Comparison of ENCODE assay signal across 21 mouse cellular contexts in genomic region chr5:38538508-38538907, GRCm38 (mm10). TPM values are rescaled to one million over a fixed set of nuclear protein-coding genes. Genes with fewer than 3 reads are reported as not detected.
DNase-seq lines count a peak whose midpoint lies in the region; ATAC-seq and TF ChIP-seq lines count a peak whose summit lies in the region.
"Had no signal": no experiment of that assay in that cellular context is flagged by ENCODE, and none has a peak within 500 bp of the region (broad histone marks: within the 10 kb centered on the region; RNA-seq: fewer than 3 reads in every experiment).

No protein-coding gene starts in this region.

- WGBS in forebrain, embryonic 13.5 days = 76% methylated on average over 8 of the region's 8 CpGs
- WGBS in forebrain, embryonic 10.5 days = 91% methylated on average over 8 of the region's 8 CpGs
- 64% methylated on average over 8 of the region's 8 CpGs for WGBS in hindbrain, embryonic 14.5 days
- 90% methylated on average over 8 of the region's 8 CpGs for WGBS in hindbrain, embryonic 10.5 days
- 86% methylated on average over 8 of the region's 8 CpGs for WGBS in midbrain, embryonic 16.5 days
- WGBS in midbrain, embryonic 13.5 days = 84% methylated on average over 8 of the region's 8 CpGs
- 34% methylated on average over 8 of the region's 8 CpGs for WGBS in hindbrain, postnatal 0 days
- 90% methylated on average over 8 of the region's 8 CpGs for WGBS in liver, embryonic 11.5 days

- DNase-seq in forebrain, embryonic 10.5 days (ENCODE audit: extremely low spot score, low spot score) = no peak
- no peak for DNase-seq in hindbrain, embryonic 14.5 days (ENCODE audit: low spot score)
- DNase-seq in hindbrain, embryonic 10.5 days (ENCODE audit: low spot score) = no peak
- peak; percentile 26 for DNase-seq in hindbrain, postnatal 0 days (ENCODE audit: low spot score)
- DNase-seq in liver, embryonic 11.5 days (ENCODE audit: low spot score) = no peak
- DNase-seq: adrenal gland, adult 8-10 months; B cell, adult 2 months; cerebellum, adult 11 months; cerebellum, postnatal 25 days; gastrocnemius, postnatal 10 days; heart, adult 18-20 months; heart, postnatal 14 days; kidney, adult 11 months had no signal

- no peak overlapping the region for H3K27ac ChIP-seq in forebrain, embryonic 13.5 days
- no peak overlapping the region for H3K27ac ChIP-seq in forebrain, embryonic 10.5 days
- H3K27ac ChIP-seq in hindbrain, embryonic 14.5 days = peak overlapping the region; percentile 26; the same call in 1 of the 2 replicates
- no peak overlapping the region for H3K27ac ChIP-seq in hindbrain, embryonic 10.5 days
- no peak overlapping the region for H3K27ac ChIP-seq in midbrain, embryonic 16.5 days (ENCODE audit: low read length)
- H3K27ac ChIP-seq in midbrain, embryonic 13.5 days = no peak overlapping the region
- H3K27ac ChIP-seq in hindbrain, postnatal 0 days = peak overlapping the region; percentile 58; the same call in 1 of the 2 replicates
- no peak overlapping the region for H3K27ac ChIP-seq in liver, embryonic 11.5 days (ENCODE audit: low read depth, low read length)
- H3K27ac ChIP-seq: embryonic facial prominence, embryonic 12.5 days; heart, embryonic 10.5 days; heart, embryonic 15.5 days had no signal

- H3K9me3 ChIP-seq in forebrain, embryonic 13.5 days (replicated peaks) = no peaks in the 10 kb centered on the region
- H3K9me3 ChIP-seq in forebrain, embryonic 10.5 days = no peaks in the 10 kb centered on the region
- no peaks in the 10 kb centered on the region for H3K9me3 ChIP-seq in hindbrain, embryonic 14.5 days (ENCODE audit: control insufficient read depth, low read length)
- H3K9me3 ChIP-seq in hindbrain, embryonic 10.5 days = no peaks in the 10 kb centered on the region
- H3K9me3 ChIP-seq in midbrain, embryonic 16.5 days (replicated peaks; ENCODE audit: control insufficient read depth, low read length, poor library complexity, severe bottlenecking) = no peaks in the 10 kb centered on the region
- no peaks in the 10 kb centered on the region for H3K9me3 ChIP-seq in midbrain, embryonic 13.5 days
- H3K9me3 ChIP-seq in hindbrain, postnatal 0 days (ENCODE audit: low read length) = no peaks in the 10 kb centered on the region
- no peaks in the 10 kb centered on the region for H3K9me3 ChIP-seq in liver, embryonic 11.5 days (ENCODE audit: control insufficient read depth, low read length)
- H3K9me3 ChIP-seq: embryonic facial prominence, embryonic 12.5 days; G1E; heart, embryonic 10.5 days; heart, embryonic 15.5 days had no signal

- H3K4me3 ChIP-seq in forebrain, embryonic 13.5 days = no peak overlapping the region
- no peak overlapping the region for H3K4me3 ChIP-seq in forebrain, embryonic 10.5 days
- no peak overlapping the region for H3K4me3 ChIP-seq in hindbrain, embryonic 14.5 days (replicated peaks; ENCODE audit: low read length)
- H3K4me3 ChIP-seq in hindbrain, embryonic 10.5 days = no peak overlapping the region
- no peak overlapping the region for H3K4me3 ChIP-seq in midbrain, embryonic 16.5 days (ENCODE audit: low read depth, low read length)
- H3K4me3 ChIP-seq in midbrain, embryonic 13.5 days (replicated peaks) = no peak overlapping the region
- H3K4me3 ChIP-seq in hindbrain, postnatal 0 days (ENCODE audit: low read length) = no peak overlapping the region
- no peak overlapping the region for H3K4me3 ChIP-seq in liver, embryonic 11.5 days (ENCODE audit: low read depth, low read length)
- H3K4me3 ChIP-seq: embryonic facial prominence, embryonic 12.5 days; heart, embryonic 10.5 days; heart, embryonic 15.5 days had no signal

- no peaks in the 10 kb centered on the region for H3K27me3 ChIP-seq in forebrain, embryonic 13.5 days
- H3K27me3 ChIP-seq in forebrain, embryonic 10.5 days (ENCODE audit: poor library complexity, severe bottlenecking) = no peaks in the 10 kb centered on the region
- H3K27me3 ChIP-seq in hindbrain, embryonic 14.5 days (ENCODE audit: control insufficient read depth, insufficient read depth, low read length) = no peaks in the 10 kb centered on the region
- H3K27me3 ChIP-seq in hindbrain, embryonic 10.5 days (ENCODE audit: insufficient read depth, poor library complexity, severe bottlenecking) = no peaks in the 10 kb centered on the region
- H3K27me3 ChIP-seq in midbrain, embryonic 16.5 days (ENCODE audit: control insufficient read depth, insufficient read depth, low read depth, low read length) = no peaks in the 10 kb centered on the region
- no peaks in the 10 kb centered on the region for H3K27me3 ChIP-seq in midbrain, embryonic 13.5 days
- no peaks in the 10 kb centered on the region for H3K27me3 ChIP-seq in hindbrain, postnatal 0 days (ENCODE audit: insufficient read depth, low read length)
- H3K27me3 ChIP-seq in liver, embryonic 11.5 days (replicated peaks; ENCODE audit: control insufficient read depth, insufficient read depth, low read length) = no peaks in the 10 kb centered on the region
- H3K27me3 ChIP-seq: embryonic facial prominence, embryonic 12.5 days; heart, embryonic 15.5 days had no signal

- no peak for TF ChIP-seq CTCF in hindbrain, postnatal 0 days (IDR thresholded peaks at IDR 0.05; ENCODE audit: low read depth)

- 0 out of 2 replicates have a peak, but pooled peaks cover 4% of the 10 kb centered on the region for H3K4me1 ChIP-seq in forebrain, embryonic 13.5 days
- H3K4me1 ChIP-seq in forebrain, embryonic 10.5 days = no peaks in the 10 kb centered on the region
- no peaks in the 10 kb centered on the region for H3K4me1 ChIP-seq in hindbrain, embryonic 14.5 days (replicated peaks; ENCODE audit: control insufficient read depth, insufficient read depth, low read length)
- H3K4me1 ChIP-seq in hindbrain, embryonic 10.5 days (replicated peaks) = no peaks in the 10 kb centered on the region
- H3K4me1 ChIP-seq in midbrain, embryonic 16.5 days (ENCODE audit: control insufficient read depth, insufficient read depth, low read length) = no peaks in the 10 kb centered on the region
- H3K4me1 ChIP-seq in midbrain, embryonic 13.5 days (replicated peaks) = no peaks in the 10 kb centered on the region
- H3K4me1 ChIP-seq in hindbrain, postnatal 0 days (ENCODE audit: insufficient read depth, low read length) = no peaks in the 10 kb centered on the region; the same call in 1 of the 2 replicates
- no peaks in the 10 kb centered on the region for H3K4me1 ChIP-seq in liver, embryonic 11.5 days (replicated peaks; ENCODE audit: control insufficient read depth, insufficient read depth, low read length)
- H3K4me1 ChIP-seq: embryonic facial prominence, embryonic 12.5 days had no signal

- ATAC-seq in forebrain, embryonic 13.5 days = 0 out of 2 replicates have a peak, but pooled peaks have one; percentile 48
- peak; percentile 52; the same call in 1 of the 2 replicates for ATAC-seq in hindbrain, embryonic 14.5 days (ENCODE audit: low FRiP score)
- 0 out of 2 replicates have a peak, but pooled peaks have one; percentile 44 for ATAC-seq in midbrain, embryonic 16.5 days
- ATAC-seq in midbrain, embryonic 13.5 days = no peak
- peak; percentile 46; the same call in 1 of the 2 replicates for ATAC-seq in hindbrain, postnatal 0 days
- ATAC-seq in liver, embryonic 11.5 days (replicated peaks; ENCODE audit: low FRiP score) = no peak
- ATAC-seq: CD4-positive, CD25-positive, alpha-beta regulatory T cell, adult 4 months had no signal

- no peak overlapping the region for H3K4me2 ChIP-seq in forebrain, embryonic 13.5 days
- no peak overlapping the region for H3K4me2 ChIP-seq in hindbrain, embryonic 14.5 days (replicated peaks)
- no peak overlapping the region for H3K4me2 ChIP-seq in midbrain, embryonic 16.5 days (ENCODE audit: low read length)
- no peak overlapping the region for H3K4me2 ChIP-seq in midbrain, embryonic 13.5 days (replicated peaks)
- H3K4me2 ChIP-seq in hindbrain, postnatal 0 days (ENCODE audit: low read depth, low read length) = no peak overlapping the region
- H3K4me2 ChIP-seq in liver, embryonic 11.5 days = no peak overlapping the region
- H3K4me2 ChIP-seq: embryonic facial prominence, embryonic 12.5 days; heart, embryonic 15.5 days had no signal

- no peak overlapping the region for H3K9ac ChIP-seq in forebrain, embryonic 13.5 days
- no peak overlapping the region for H3K9ac ChIP-seq in hindbrain, embryonic 14.5 days
- H3K9ac ChIP-seq in midbrain, embryonic 16.5 days (ENCODE audit: low read depth, low read length) = no peak overlapping the region
- no peak overlapping the region for H3K9ac ChIP-seq in midbrain, embryonic 13.5 days (replicated peaks)
- no peak overlapping the region for H3K9ac ChIP-seq in hindbrain, postnatal 0 days (replicated peaks; ENCODE audit: low read length)
- H3K9ac ChIP-seq in liver, embryonic 11.5 days (ENCODE audit: low read depth, low read length) = no peak overlapping the region
- H3K9ac ChIP-seq: embryonic facial prominence, embryonic 12.5 days; heart, embryonic 15.5 days had no signal

- peaks cover 100% of the 10 kb centered on the region for H3K36me3 ChIP-seq in forebrain, embryonic 13.5 days (ENCODE audit: poor library complexity, severe bottlenecking)
- H3K36me3 ChIP-seq in forebrain, embryonic 10.5 days (replicated peaks) = peaks cover 100% of the 10 kb centered on the region
- peaks cover 100% of the 10 kb centered on the region for H3K36me3 ChIP-seq in hindbrain, embryonic 14.5 days (replicated peaks; ENCODE audit: control insufficient read depth, insufficient read depth)
- peaks cover 100% of the 10 kb centered on the region for H3K36me3 ChIP-seq in hindbrain, embryonic 10.5 days
- peaks cover 72% of the 10 kb centered on the region for H3K36me3 ChIP-seq in midbrain, embryonic 16.5 days (ENCODE audit: control insufficient read depth, insufficient read depth, low read length)
- peaks cover 100% of the 10 kb centered on the region for H3K36me3 ChIP-seq in midbrain, embryonic 13.5 days
- peaks cover 88% of the 10 kb centered on the region for H3K36me3 ChIP-seq in hindbrain, postnatal 0 days (ENCODE audit: insufficient read depth, low read length)
- H3K36me3 ChIP-seq in liver, embryonic 11.5 days (ENCODE audit: control insufficient read depth, insufficient read depth, low read length) = peaks cover 75% of the 10 kb centered on the region

RNA-seq across cellular contexts. Expression of gene Wdr1, which starts 24.5 kb away (rescaled TPM):
- polyA plus RNA-seq in forebrain, embryonic 13.5 days (2015; fragmentation: Nextera tagmentation; extraction: Ambion mirVana) = 135 and 145 TPM in 2 replicates
- polyA plus RNA-seq in forebrain, embryonic 10.5 days (2016; fragmentation: Nextera tagmentation; extraction: Ambion mirVana) = 171 and 173 TPM in 2 replicates
- polyA plus RNA-seq in hindbrain, embryonic 14.5 days (2014; fragmentation: Nextera tagmentation; extraction: Ambion mirVana) = 183 and 218 TPM in 2 replicates
- polyA plus RNA-seq in hindbrain, embryonic 10.5 days (2016; fragmentation: Nextera tagmentation; extraction: Ambion mirVana) = 168 and 171 TPM in 2 replicates
- polyA plus RNA-seq in midbrain, embryonic 16.5 days (2015; fragmentation: Nextera tagmentation; extraction: Ambion mirVana) = 217 and 221 TPM in 2 replicates
- polyA plus RNA-seq in midbrain, embryonic 13.5 days (2015; fragmentation: Nextera tagmentation; extraction: Ambion mirVana) = 143 and 150 TPM in 2 replicates
- total RNA-seq in hindbrain, postnatal 0 days (2014; rRNA removed) = 245 and 258 TPM in 2 replicates
- 174 TPM in 2 replicates for polyA plus RNA-seq in hindbrain, postnatal 0 days (2015; fragmentation: Nextera tagmentation; extraction: Ambion mirVana)
- 178 and 184 TPM in 2 replicates for polyA plus RNA-seq in liver, embryonic 11.5 days (2014; fragmentation: Nextera tagmentation; extraction: Ambion mirVana)

RNA-seq across cellular contexts. Expression of gene Slc2a9, which starts 35.6 kb away (rescaled TPM):
- 0.05 and 0.28 TPM in 2 replicates for polyA plus RNA-seq in forebrain, embryonic 13.5 days (2015; fragmentation: Nextera tagmentation; extraction: Ambion mirVana)
- polyA plus RNA-seq in forebrain, embryonic 10.5 days (2016; fragmentation: Nextera tagmentation; extraction: Ambion mirVana) = 0.22 and 0.47 TPM in 2 replicates
- 0.14 and 0.27 TPM in 2 replicates for polyA plus RNA-seq in hindbrain, embryonic 14.5 days (2014; fragmentation: Nextera tagmentation; extraction: Ambion mirVana)
- 0.11 and 0.44 TPM in 2 replicates for polyA plus RNA-seq in hindbrain, embryonic 10.5 days (2016; fragmentation: Nextera tagmentation; extraction: Ambion mirVana)
- polyA plus RNA-seq in midbrain, embryonic 16.5 days (2015; fragmentation: Nextera tagmentation; extraction: Ambion mirVana) = 0.23 and 0.73 TPM in 2 replicates
- polyA plus RNA-seq in midbrain, embryonic 13.5 days (2015; fragmentation: Nextera tagmentation; extraction: Ambion mirVana) = 0.11 and 0.43 TPM in 2 replicates
- 0.86 and 1.7 TPM in 2 replicates for total RNA-seq in hindbrain, postnatal 0 days (2014; rRNA removed)
- 0.52 and 1.0 TPM in 2 replicates for polyA plus RNA-seq in hindbrain, postnatal 0 days (2015; fragmentation: Nextera tagmentation; extraction: Ambion mirVana)
- polyA plus RNA-seq in liver, embryonic 11.5 days (2014; fragmentation: Nextera tagmentation; extraction: Ambion mirVana) = 0.60 and 1.8 TPM in 2 replicates

Comparison
In these comparisons a context has a peak if more than half of its experiments do, and no peak if none do; other contexts are left out.
1. ATAC-seq: peak in forebrain, embryonic 13.5 days (single experiment), hindbrain, embryonic 14.5 days (single experiment), midbrain, embryonic 16.5 days (single experiment) and hindbrain, postnatal 0 days (single experiment); none in midbrain, embryonic 13.5 days (single experiment) and liver, embryonic 11.5 days (single experiment).
2. H3K27ac ChIP-seq: peak in hindbrain, embryonic 14.5 days (single experiment) and hindbrain, postnatal 0 days (single experiment); none in forebrain, embryonic 13.5 days (single experiment), forebrain, embryonic 10.5 days (single experiment), hindbrain, embryonic 10.5 days (single experiment), midbrain, embryonic 16.5 days (single experiment), midbrain, embryonic 13.5 days (single experiment) and liver, embryonic 11.5 days (single experiment).